Mouse (Mus musculus) forebrain, embryonic 15.5 days (tissue): ENCODE results near the gene Wdr61. TPM values are rescaled to one million over a fixed set of nuclear protein-coding genes. Genes with fewer than 3 reads are reported as not detected.

Experiments used
- ATAC-seq: fragments of 200-750 bp; cut with Nextera tagmentation; replicated peaks from 2 replicates; pipeline ENCODE4 v1.8.0; 2017; ENCODE audit warnings: mild to moderate bottlenecking, moderate TSS enrichment, moderate library complexity
- H3K27ac ChIP-seq: fragments of 300-500 bp; sonication (generic); replicated peaks from 2 replicates; pipeline ENCODE4 v1.5.1; 2015; ENCODE audit warnings: mild to moderate bottlenecking, inconsistent platforms
- H3K27me3 ChIP-seq: fragments of 300-500 bp; sonication (generic); 2 replicates; pipeline ENCODE4 v1.6.1; 2015; ENCODE audit warnings: inconsistent platforms
- H3K36me3 ChIP-seq: fragments of 300-500 bp; sonication (generic); 2 replicates; pipeline ENCODE4 v1.6.1; 2015; ENCODE audit warnings: mild to moderate bottlenecking, inconsistent platforms
- H3K4me1 ChIP-seq: fragments of 300-500 bp; sonication (generic); 2 replicates; pipeline ENCODE4 v1.6.1; 2015; ENCODE audit warnings: inconsistent platforms
- H3K4me2 ChIP-seq: fragments of 300-500 bp; sonication (generic); replicated peaks from 2 replicates; pipeline ENCODE4 v1.6.1; 2015; ENCODE audit warnings: mild to moderate bottlenecking, inconsistent platforms
- H3K4me3 ChIP-seq: fragments of 300-500 bp; sonication (generic); 2 replicates; pipeline ENCODE4 v1.5.1; 2015; ENCODE audit warnings: mild to moderate bottlenecking, inconsistent platforms
- H3K9ac ChIP-seq: fragments of 300-500 bp; sonication (generic); replicated peaks from 2 replicates; pipeline ENCODE4 v1.6.1; 2015; ENCODE audit warnings: mild to moderate bottlenecking, inconsistent platforms
- H3K9me3 ChIP-seq: fragments of 300-500 bp; sonication (generic); 2 replicates; pipeline ENCODE4 v1.6.1; 2016; ENCODE audit warnings: inconsistent platforms
- WGBS: fragments of 180-500 bp; shearing (Covaris S2); methylation state at CpG from one replicate; pipeline ENCODE4 v1.1.7; 2015; ENCODE audit warnings: mixed read lengths; 5-methylcytosine and 5-hydroxymethylcytosine counted together
- microRNA-seq: library from miRNA; unstranded; fragments of <30 nt; microRNA quantifications from one replicate; pipeline ENCODE4, GENCODE M21; 2016
- polyA plus RNA-seq: library from polyadenylated mRNA; unstranded; fragments of >200 nt; fragmentation: Nextera tagmentation; extraction: Ambion mirVana; gene quantifications from 2 replicates; pipeline ENCODE4 v1.2.1, GENCODE M21; 2015

Wdr61 gene
- polyA plus RNA-seq, 1 experiment from 2014 or later, result 121 TPM

DNA sequence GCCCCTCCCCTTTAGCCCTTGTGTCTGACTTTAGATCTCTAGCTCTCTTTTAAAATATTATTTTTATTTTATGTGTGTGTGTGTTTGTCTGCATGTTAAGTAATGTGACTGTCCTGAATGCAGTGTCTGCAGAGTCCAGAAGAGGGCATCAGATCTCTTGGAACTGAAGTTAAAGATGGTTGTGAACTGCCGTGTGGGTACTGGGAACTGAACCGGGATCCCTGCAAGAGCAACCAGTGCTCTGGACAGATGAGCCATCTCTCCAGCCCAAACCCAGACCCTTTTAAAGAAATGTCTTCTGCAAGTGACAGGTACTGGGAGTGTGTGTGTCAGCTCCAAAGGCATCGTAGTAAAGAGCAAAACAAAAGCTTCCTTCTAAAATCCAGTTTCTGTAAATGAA, 68.2 kb downstream of the Wdr61 start:
- Histone ChIP-seq H3K9me3 (no peaks in the 10 kb centered on the region), H3K9ac (no peak overlapping the region)
- no peak for ATAC-seq

More for the DNA sequence above, 68.2 kb downstream of the Wdr61 start:
- no peaks in the 10 kb centered on the region for H3K36me3 ChIP-seq
- no peak overlapping the region for H3K27ac ChIP-seq
- 96% methylated on average over 3 of the region's 3 CpGs for WGBS
- no peaks in the 10 kb centered on the region for H3K27me3 ChIP-seq
- H3K4me3 ChIP-seq, result no peak overlapping the region
- peaks cover 18% of the 10 kb centered on the region for H3K4me1 ChIP-seq
- no peak overlapping the region for H3K4me2 ChIP-seq

Small RNAs within 50 kb of the gene (microRNA-seq; reads per million reads assigned to microRNA genes)
- not detected for gene Mir5710

Other genes with a start within 250 kb of the Wdr61 start
- 52.4 and 53.5 TPM in 2 replicates for gene Dmxl2, start 232.9 kb downstream of the Wdr61 start, polyA plus RNA-seq
- 0.15 and 0.22 TPM in 2 replicates for gene Sh2d7, start 195.5 kb downstream of the Wdr61 start, polyA plus RNA-seq
- 40.6 and 41.4 TPM in 2 replicates for gene Cib2, start 174.3 kb downstream of the Wdr61 start, polyA plus RNA-seq
- 139 and 143 TPM in 2 replicates for gene Idh3a, start 148.2 kb downstream of the Wdr61 start, polyA plus RNA-seq
- 19.4 and 23.0 TPM in 2 replicates for gene Acsbg1, start 72.6 kb downstream of the Wdr61 start, polyA plus RNA-seq
- gene Dnaja4, start 35.6 kb downstream of the Wdr61 start, polyA plus RNA-seq, result 5.0 and 6.5 TPM in 2 replicates
- gene Crabp1, start 30.2 kb upstream of the Wdr61 start, polyA plus RNA-seq, result 47.3 and 53.2 TPM in 2 replicates
- gene Ireb2, start 129.3 kb upstream of the Wdr61 start, polyA plus RNA-seq, result 48.6 and 51.2 TPM in 2 replicates
- gene Hykk, start 182.8 kb upstream of the Wdr61 start, polyA plus RNA-seq, result 1.6 and 1.8 TPM in 2 replicates
- 278 and 286 TPM in 2 replicates for gene Psma4, start 216.3 kb upstream of the Wdr61 start, polyA plus RNA-seq
- 1.0 and 1.5 TPM in 2 replicates for gene AY074887, start 216.5 kb upstream of the Wdr61 start, polyA plus RNA-seq
- gene Chrna5, start 246.4 kb upstream of the Wdr61 start, polyA plus RNA-seq, result 1.0 and 1.5 TPM in 2 replicates